Mouse (Mus musculus) hindbrain, embryonic 14.5 days (tissue): Measurements from ENCODE around the gene Tgm1. TPM values are rescaled to one million over a fixed set of nuclear protein-coding genes. Genes with fewer than 3 reads are reported as not detected.
A peak's percentile ranks its signal among the peaks of the same experiment; 100 is the strongest.
"Not testable (repeated sequence)": the region's sequence is repeated elsewhere in the genome, so short reads cannot be mapped to it uniquely, and the experiment has no call there.

Experiments used
- ATAC-seq: fragments of 200-750 bp; cut with Nextera tagmentation; 2 replicates; pipeline ENCODE4 v1.8.0; 2017; ENCODE audit warnings: moderate number of reproducible peaks, mild to moderate bottlenecking, moderate TSS enrichment, moderate library complexity; ENCODE audit not compliant: low FRiP score
- DNase-seq: peaks from one replicate; pipeline ENCODE4 v3.0.0-alpha.2; 2015; ENCODE audit warnings: low spot score
- H3K27ac ChIP-seq: fragments of 300-500 bp; sonication (generic); 2 replicates; pipeline ENCODE4 v1.5.1; 2014; ENCODE audit warnings: mild to moderate bottlenecking, moderate library complexity
- H3K27me3 ChIP-seq: fragments of 300-500 bp; sonication (generic); 2 replicates; pipeline ENCODE4 v1.6.1; 2014; ENCODE audit warnings: mild to moderate bottlenecking, low read length, mixed read lengths; ENCODE audit not compliant: control insufficient read depth, insufficient read depth
- H3K36me3 ChIP-seq: fragments of 300-500 bp; sonication (generic); replicated peaks from 2 replicates; pipeline ENCODE4 v1.6.1; 2014; ENCODE audit not compliant: control insufficient read depth, insufficient read depth
- H3K4me1 ChIP-seq: fragments of 300-500 bp; sonication (generic); replicated peaks from 2 replicates; pipeline ENCODE4 v1.6.1; 2014; ENCODE audit warnings: antibody characterized with exemption, low read length, mixed read lengths; ENCODE audit not compliant: control insufficient read depth, insufficient read depth
- H3K4me2 ChIP-seq: fragments of 300-500 bp; sonication (generic); replicated peaks from 2 replicates; pipeline ENCODE4 v1.6.1; 2014; ENCODE audit warnings: mild to moderate bottlenecking, moderate library complexity
- H3K4me3 ChIP-seq: fragments of 300-500 bp; sonication (generic); replicated peaks from 2 replicates; pipeline ENCODE4 v1.5.1; 2014; ENCODE audit warnings: mild to moderate bottlenecking, low read length
- H3K9ac ChIP-seq: fragments of 300-500 bp; sonication (generic); 2 replicates; pipeline ENCODE4 v1.6.1; 2014
- H3K9me3 ChIP-seq: fragments of 300-500 bp; sonication (generic); 2 replicates; pipeline ENCODE4 v1.6.1; 2016; ENCODE audit warnings: low read length; ENCODE audit not compliant: control insufficient read depth
- WGBS: fragments of 180-500 bp; shearing (Covaris S2); extraction: QIAGEN DNeasy Blood & Tissue Kit; methylation state at CpG from one replicate; pipeline ENCODE4 v1.1.7; 2014; 5-methylcytosine and 5-hydroxymethylcytosine counted together
- polyA plus RNA-seq: library from polyadenylated mRNA; unstranded; fragments of >200 nt; fragmentation: Nextera tagmentation; extraction: Ambion mirVana; gene quantifications from 2 replicates; pipeline ENCODE4 v1.2.1, GENCODE M21; 2014

Tgm1 gene
- 0.14 and 0.25 TPM in 2 replicates for polyA plus RNA-seq

GRCm38 (mm10) chr14:55713729-55714122 is at the start of gene Tgm1:
Gene Tgm1, minus strand, starts transcription at chr14:55713926.
- H3K36me3 ChIP-seq = peaks cover 27% of the 10 kb centered on the region
- no peak within 1 kb of the TSS for H3K9ac ChIP-seq
- no peak within 1 kb of the TSS for H3K27ac ChIP-seq
- H3K27me3 ChIP-seq = peaks cover 11% of the 10 kb centered on the region; the same call in 1 of the 2 replicates
- H3K4me3 ChIP-seq = no peak within 1 kb of the TSS
- no peaks in the 10 kb centered on the region for H3K4me1 ChIP-seq
- no peaks in the 10 kb centered on the region for H3K9me3 ChIP-seq
- no peak for ATAC-seq
- H3K4me2 ChIP-seq = no peak within 1 kb of the TSS
- WGBS = 34% methylated on average over 4 of the region's 4 CpGs
- DNase-seq = no peak

- no peak overlapping the region for H3K4me2 ChIP-seq
- H3K27ac ChIP-seq = no peak overlapping the region
- H3K27me3 ChIP-seq = peaks cover 57% of the 10 kb centered on the region
- H3K4me1 ChIP-seq = peaks cover 19% of the 10 kb centered on the region
- H3K9ac ChIP-seq = peak overlapping the region; percentile 83; the same call in 1 of the 2 replicates
- no peaks in the 10 kb centered on the region for H3K36me3 ChIP-seq
- H3K9me3 ChIP-seq = no peaks in the 10 kb centered on the region
- H3K4me3 ChIP-seq = no peak overlapping the region
- WGBS = 62% methylated on average over 7 of the region's 7 CpGs
- ATAC-seq (no peak), DNase-seq (no peak)
These were observed 49.4 kb upstream of the Tgm1 start for GRCm38 (mm10) chr14:55763166-55763565.

GRCm38 (mm10) chr14:55762001-55762821 is 48.5 kb upstream of the Tgm1 start:
- H3K36me3 ChIP-seq = no peaks in the 10 kb centered on the region
- peaks cover 50% of the 10 kb centered on the region for H3K27me3 ChIP-seq
- no peaks in the 10 kb centered on the region for H3K9me3 ChIP-seq
- H3K4me2 ChIP-seq = peak overlapping the region; percentile 90
- peak overlapping the region; percentile 53 for H3K4me3 ChIP-seq
- peaks cover 15% of the 10 kb centered on the region for H3K4me1 ChIP-seq
- DNase-seq (peak; percentile 55), ATAC-seq (peak; percentile 69)
- H3K9ac ChIP-seq = peak overlapping the region; percentile 83
- under 1% methylated on average over 77 of the region's 77 CpGs for WGBS
- peak overlapping the region; percentile 67 for H3K27ac ChIP-seq

GRCm38 (mm10) chr14:55761163-55761562 is 47.4 kb upstream of the Tgm1 start, which contains the start of gene Ltb4r2:
Gene Ltb4r2, plus strand, starts transcription at chr14:55761428.
- H3K4me3 ChIP-seq = peak within 1 kb of the TSS; percentile 53
- no peak for DNase-seq
- WGBS = 71% methylated on average over 6 of the region's 6 CpGs
- H3K36me3 ChIP-seq = peaks cover 9% of the 10 kb centered on the region
- H3K9ac ChIP-seq = peak within 1 kb of the TSS; percentile 83
- peaks cover 42% of the 10 kb centered on the region for H3K27me3 ChIP-seq
- peak within 1 kb of the TSS; percentile 67 for H3K27ac ChIP-seq
- peaks cover 15% of the 10 kb centered on the region for H3K4me1 ChIP-seq
- peak within 1 kb of the TSS; percentile 90 for H3K4me2 ChIP-seq
- ATAC-seq = no peak
- H3K9me3 ChIP-seq = no peaks in the 10 kb centered on the region

GRCm38 (mm10) chr14:55760156-55760555 is 46.4 kb upstream of the Tgm1 start:
- Histone ChIP-seq H3K4me1 (peaks cover 15% of the 10 kb centered on the region), H3K4me2 (peak overlapping the region; percentile 32), H3K36me3 (peaks cover 19% of the 10 kb centered on the region), H3K27me3 (peaks cover 32% of the 10 kb centered on the region)
- H3K27ac ChIP-seq, H3K4me3 ChIP-seq, H3K9me3 ChIP-seq, H3K9ac ChIP-seq, ATAC-seq: not testable (repeated sequence)
- WGBS = 3% methylated on average over 5 of the region's 6 CpGs
- peak; percentile 83 for DNase-seq

GRCm38 (mm10) chr14:55758363-55758784 is 44.6 kb upstream of the Tgm1 start, which contains the start of gene Cideb:
Gene Cideb, minus strand, starts transcription at chr14:55758458.
- ATAC-seq (no peak), DNase-seq (peak; percentile 78)
- Histone ChIP-seq H3K9me3 (no peaks in the 10 kb centered on the region), H3K36me3 (peaks cover 37% of the 10 kb centered on the region), H3K9ac (no peak within 1 kb of the TSS), H3K27me3 (peaks cover 15% of the 10 kb centered on the region), H3K27ac (no peak within 1 kb of the TSS), H3K4me1 (peaks cover 15% of the 10 kb centered on the region), H3K4me2 (0 out of 2 replicates have a peak within 1 kb of the TSS, but pooled peaks have one; percentile 2), H3K4me3 (no peak within 1 kb of the TSS)
- WGBS = 24% methylated on average over 8 of the region's 8 CpGs

- H3K4me2 ChIP-seq = no peak overlapping the region
- H3K9me3 ChIP-seq = no peaks in the 10 kb centered on the region
- 87% methylated on average over 6 of the region's 6 CpGs for WGBS
- H3K4me1 ChIP-seq = peaks cover 10% of the 10 kb centered on the region
- no peak overlapping the region for H3K27ac ChIP-seq
- no peak overlapping the region for H3K4me3 ChIP-seq
- H3K27me3 ChIP-seq = peaks cover 11% of the 10 kb centered on the region
- DNase-seq (no peak), ATAC-seq (no peak)
- peaks cover 45% of the 10 kb centered on the region for H3K36me3 ChIP-seq
- H3K9ac ChIP-seq = no peak overlapping the region
These were observed 43.8 kb upstream of the Tgm1 start for GRCm38 (mm10) chr14:55757566-55757965.

GRCm38 (mm10) chr14:55747051-55747847 is 33.5 kb upstream of the Tgm1 start:
- no peaks in the 10 kb centered on the region for H3K9me3 ChIP-seq
- H3K36me3 ChIP-seq = peaks cover 40% of the 10 kb centered on the region
- DNase-seq = no peak
- peaks cover 16% of the 10 kb centered on the region for H3K4me1 ChIP-seq
- no peak for ATAC-seq
- H3K27ac ChIP-seq = no peak overlapping the region
- 94% methylated on average over 10 of the region's 10 CpGs for WGBS
- H3K27me3 ChIP-seq = no peaks in the 10 kb centered on the region
- no peak overlapping the region for H3K4me3 ChIP-seq
- H3K9ac ChIP-seq = no peak overlapping the region
- H3K4me2 ChIP-seq = peak overlapping the region; percentile 96

GRCm38 (mm10) chr14:55745861-55746237 is 32.1 kb upstream of the Tgm1 start:
- no peak overlapping the region for H3K27ac ChIP-seq
- H3K27me3 ChIP-seq = no peaks in the 10 kb centered on the region
- peaks cover 32% of the 10 kb centered on the region for H3K36me3 ChIP-seq
- no peak; the same call in 1 of the 2 replicates for ATAC-seq
- no peaks in the 10 kb centered on the region for H3K9me3 ChIP-seq
- peak overlapping the region; percentile 75 for H3K9ac ChIP-seq
- H3K4me3 ChIP-seq = peak overlapping the region; percentile 85
- under 1% methylated on average over 29 of the region's 31 CpGs for WGBS
- no peak for DNase-seq
- H3K4me2 ChIP-seq = peak overlapping the region; percentile 96
- H3K4me1 ChIP-seq = peaks cover 16% of the 10 kb centered on the region
